Mouse (Mus musculus) cerebellum, adult 18-20 months (tissue): Measurements from ENCODE around the gene Wnt3a.

ENCODE experiments used
- DNase-seq, 2 experiments: peaks; one replicate each; pipeline ENCODE4 v3.0.0; 2021

Gene Wnt3a

DNA sequence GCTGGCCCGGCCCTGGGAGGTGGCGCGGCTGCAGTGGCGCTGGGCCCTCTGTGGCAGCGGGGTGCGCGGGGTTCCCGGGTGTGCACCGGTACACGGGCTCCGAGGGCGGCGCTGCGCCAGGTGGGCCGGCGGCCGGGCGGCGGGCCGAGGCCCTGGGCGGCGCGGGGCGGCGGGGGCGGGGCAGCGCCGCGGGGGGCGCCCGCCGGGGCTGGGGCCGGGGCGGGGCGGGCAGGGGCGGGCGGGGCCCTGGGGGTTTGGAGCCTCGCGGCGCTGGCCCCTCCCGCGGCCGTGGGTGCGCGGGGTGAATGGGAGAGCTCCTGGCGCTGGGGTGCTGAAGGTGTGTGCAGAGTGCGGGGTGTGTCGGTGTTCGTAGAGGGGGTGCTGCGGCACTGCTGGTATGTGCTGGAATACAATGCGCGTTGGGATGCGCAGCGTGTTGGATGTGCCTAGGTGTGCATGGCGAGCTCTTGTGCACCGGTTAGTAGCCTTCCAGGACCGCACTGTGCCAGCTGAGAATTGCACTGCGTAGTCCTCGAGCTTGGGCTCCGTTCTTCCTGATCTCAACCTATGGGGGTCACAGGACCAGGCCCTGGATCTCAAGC, at the start of gene Wnt3a:
TSS of gene Wnt3a (minus strand) at position 51 of the 602 bp plus-strand sequence.
- no peak for DNase-seq

GRCm38 (mm10) chr11:59338736-59339120, 48.2 kb upstream of the Wnt3a start:
- DNase-seq, result no peak

- peak in 1 of 2 experiments; percentile 14 for DNase-seq
Observed at GRCm38 (mm10) chr11:59337955-59338735, 47.6 kb upstream of the Wnt3a start.

DNA sequence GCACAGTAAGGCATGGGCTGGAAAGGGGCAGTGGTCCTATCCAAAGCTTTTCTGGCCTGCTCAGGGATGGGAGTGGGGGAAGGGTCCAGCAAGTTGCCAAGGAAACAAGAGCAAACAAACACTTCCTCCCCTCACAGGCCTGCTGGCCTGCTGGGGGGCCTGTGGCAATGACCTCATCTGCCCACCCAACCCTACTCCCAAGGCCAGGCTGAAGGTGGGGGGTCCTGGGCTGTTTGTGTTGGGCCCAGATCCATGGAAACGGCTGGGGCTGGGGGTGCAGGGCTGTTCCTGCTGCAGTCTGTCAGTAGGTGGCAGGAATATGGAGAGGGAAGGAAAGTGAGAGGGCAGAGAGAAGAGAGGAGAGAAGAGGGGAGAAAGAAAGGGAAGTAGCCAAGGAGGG, 45.8 kb upstream of the Wnt3a start:
- DNase-seq, result no peak

GRCm38 (mm10) chr11:59335942-59336341, 45.4 kb upstream of the Wnt3a start:
- DNase-seq, result no peak

GRCm38 (mm10) chr11:59335150-59335549, 44.6 kb upstream of the Wnt3a start:
- DNase-seq, result no peak

- no peak for DNase-seq
Observed at GRCm38 (mm10) chr11:59332938-59333337, 42.4 kb upstream of the Wnt3a start.

- no peak for DNase-seq
Observed at GRCm38 (mm10) chr11:59331167-59331869, 40.8 kb upstream of the Wnt3a start.

GRCm38 (mm10) chr11:59330560-59330959, 40.0 kb upstream of the Wnt3a start:
- DNase-seq, result peak; percentile 53 to 68

- DNase-seq, result no peak
Observed at GRCm38 (mm10) chr11:59329616-59330015, 39.1 kb upstream of the Wnt3a start.

DNA sequence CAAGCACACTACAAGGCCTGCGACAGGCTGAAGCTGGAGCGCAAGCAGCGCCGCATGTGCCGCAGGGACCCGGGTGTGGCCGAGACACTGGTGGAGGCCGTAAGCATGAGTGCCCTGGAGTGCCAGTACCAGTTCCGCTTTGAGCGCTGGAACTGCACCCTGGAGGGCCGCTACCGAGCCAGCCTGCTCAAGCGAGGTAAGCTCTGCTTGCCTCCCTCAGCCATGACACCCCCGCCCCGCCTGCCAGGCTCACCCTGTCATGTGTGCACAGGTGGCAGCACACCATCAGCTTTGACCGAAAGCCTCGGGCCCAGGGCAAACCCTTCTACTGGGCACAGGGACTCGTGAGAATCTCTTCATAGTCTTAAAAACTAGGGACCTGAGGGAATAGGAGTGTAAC, 37.1 kb upstream of the Wnt3a start:
- no peak for DNase-seq

DNA sequence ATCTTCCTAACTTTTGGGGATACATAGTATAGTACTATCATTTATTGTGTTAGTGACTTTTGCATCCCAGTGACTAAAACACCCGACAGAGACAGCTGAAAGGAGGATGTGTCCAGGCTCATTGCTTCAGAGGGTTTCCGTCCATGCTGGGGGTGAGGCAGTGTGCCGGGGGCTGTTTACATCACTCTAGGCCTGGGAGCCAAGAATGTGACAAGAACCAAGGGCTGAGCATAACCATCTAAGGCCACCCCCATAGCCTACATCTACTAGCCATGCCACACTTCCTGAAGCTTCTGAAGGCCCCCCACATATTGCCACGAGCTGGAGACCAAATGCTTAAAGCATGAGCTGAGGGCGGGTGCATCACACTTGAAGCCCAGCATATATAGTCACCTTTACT, 34.2 kb upstream of the Wnt3a start:
- DNase-seq, result no peak

DNA sequence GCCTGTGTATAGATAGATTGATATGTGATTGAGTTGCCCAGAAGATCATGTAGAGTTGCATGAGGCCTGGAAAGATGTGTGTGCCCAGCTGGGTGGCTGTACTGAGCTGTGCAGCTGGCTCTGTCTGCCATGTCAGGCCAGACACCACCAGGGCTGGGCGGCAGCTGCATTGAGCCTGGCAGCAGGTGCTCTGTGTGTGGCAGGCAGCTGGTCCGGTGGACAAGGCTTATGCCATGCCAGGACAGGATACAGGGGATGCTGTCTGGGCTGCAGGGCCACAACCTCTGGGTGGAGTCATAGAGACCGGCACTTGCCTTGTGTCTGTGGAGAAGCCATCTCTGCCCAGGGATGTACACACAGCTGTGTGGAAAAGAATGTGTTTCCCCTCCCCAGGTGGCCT, 32.4 kb upstream of the Wnt3a start:
- DNase-seq, result no peak

GRCm38 (mm10) chr11:59316517-59316916, 26.0 kb upstream of the Wnt3a start:
- DNase-seq, result no peak

GRCm38 (mm10) chr11:59313944-59314343, 23.4 kb upstream of the Wnt3a start:
- no peak for DNase-seq

DNA sequence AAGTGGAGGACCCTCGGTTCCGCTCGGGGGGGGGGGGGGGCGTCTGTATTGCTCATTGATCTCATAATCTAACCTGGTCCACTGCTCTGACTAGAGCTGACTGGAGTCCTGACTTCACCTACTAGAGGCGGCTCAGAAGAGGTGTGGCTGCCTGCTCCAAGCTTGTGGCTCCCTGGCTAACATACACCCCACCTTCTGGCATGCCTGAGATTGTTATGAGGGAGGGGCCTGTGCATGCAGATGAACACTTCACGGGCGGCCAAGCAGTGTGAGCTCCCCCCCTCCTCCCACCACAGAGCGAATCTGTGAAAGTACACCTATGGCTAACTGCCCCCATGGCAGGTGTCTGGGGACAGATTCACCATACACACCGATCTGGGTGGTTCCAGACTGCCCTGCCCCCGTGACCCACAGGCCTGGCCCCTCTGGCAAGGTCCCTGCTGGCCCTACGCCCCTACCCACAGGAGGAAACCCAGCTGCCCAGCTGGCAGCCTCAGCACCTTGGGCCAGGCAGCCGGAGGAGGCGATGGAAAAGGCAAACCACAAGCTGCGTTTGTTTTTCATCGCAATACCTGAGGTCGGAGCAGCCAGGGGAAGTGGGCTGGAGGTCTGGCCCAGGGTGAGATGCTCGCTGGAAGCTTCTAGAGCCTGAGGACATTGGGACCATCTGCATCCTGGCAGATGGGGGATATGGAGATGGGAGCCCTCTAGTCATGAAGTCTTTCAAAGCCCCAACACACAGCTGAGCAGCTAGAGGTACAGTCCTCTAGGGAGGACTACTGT, 22.7 kb upstream of the Wnt3a start:
- no peak for DNase-seq

DNA sequence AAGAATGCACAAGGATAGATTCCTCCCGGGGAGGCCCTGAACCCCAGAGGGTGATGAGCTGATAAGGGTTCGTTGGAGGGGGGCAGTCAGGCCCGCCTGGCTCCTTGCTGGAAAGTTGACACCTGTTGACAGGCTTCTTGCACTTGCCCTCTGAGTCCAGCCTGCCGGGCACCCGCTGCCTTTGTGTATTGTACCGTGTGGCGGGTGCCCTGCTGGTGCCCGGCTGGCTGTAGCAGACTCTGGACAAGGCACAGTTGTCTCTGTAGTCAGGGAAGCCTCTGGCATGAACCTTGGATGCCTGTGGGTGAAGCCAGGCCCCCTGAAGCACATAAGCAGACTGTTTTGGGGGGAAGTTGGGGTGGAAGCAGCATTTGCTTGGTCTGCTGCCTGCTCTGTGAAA, 21.9 kb upstream of the Wnt3a start:
- no peak for DNase-seq

- DNase-seq, result no peak
Observed at GRCm38 (mm10) chr11:59312060-59312459, 21.5 kb upstream of the Wnt3a start.

DNA sequence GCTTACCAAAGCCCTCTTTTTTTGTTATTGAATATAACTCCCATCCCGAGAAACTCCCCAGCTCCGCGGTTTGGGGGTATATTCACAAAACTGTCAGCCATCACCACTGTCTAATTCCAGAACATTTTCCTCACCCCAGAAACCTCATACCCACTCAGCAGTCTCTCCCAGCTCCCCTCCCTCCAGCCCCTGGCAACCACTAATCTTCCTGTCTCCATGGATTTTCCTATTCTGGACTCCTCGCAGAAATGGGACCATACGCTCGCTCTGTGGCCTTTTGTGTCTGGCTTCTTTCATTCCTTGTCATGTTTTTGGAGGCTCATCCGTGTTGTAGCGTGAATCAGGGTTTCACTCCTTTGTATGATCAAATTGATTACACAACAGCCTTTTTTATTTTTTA, 19.4 kb upstream of the Wnt3a start:
- no peak for DNase-seq

- no peak for DNase-seq
Observed at GRCm38 (mm10) chr11:59309106-59309805, 18.7 kb upstream of the Wnt3a start.

DNA sequence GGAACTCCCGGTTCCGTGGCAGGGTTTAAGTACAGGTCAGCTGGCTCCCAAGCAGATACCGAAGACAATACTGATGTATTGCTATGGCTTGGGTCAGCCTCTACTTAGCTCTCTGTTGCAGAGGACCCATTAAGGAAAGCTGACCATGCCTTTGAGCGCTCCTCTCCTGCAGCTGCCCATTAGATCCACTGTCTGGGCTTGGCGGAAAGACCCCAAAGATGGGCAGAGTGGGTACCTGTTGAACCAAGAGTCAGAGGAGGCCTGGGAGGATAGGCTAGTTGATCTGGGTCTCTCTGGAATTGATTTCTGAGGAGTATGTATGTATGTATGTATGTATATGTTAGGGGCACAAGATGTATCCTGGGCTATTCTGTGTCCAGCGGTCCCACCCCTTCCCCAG, 18.1 kb upstream of the Wnt3a start:
- DNase-seq, result no peak

DNA sequence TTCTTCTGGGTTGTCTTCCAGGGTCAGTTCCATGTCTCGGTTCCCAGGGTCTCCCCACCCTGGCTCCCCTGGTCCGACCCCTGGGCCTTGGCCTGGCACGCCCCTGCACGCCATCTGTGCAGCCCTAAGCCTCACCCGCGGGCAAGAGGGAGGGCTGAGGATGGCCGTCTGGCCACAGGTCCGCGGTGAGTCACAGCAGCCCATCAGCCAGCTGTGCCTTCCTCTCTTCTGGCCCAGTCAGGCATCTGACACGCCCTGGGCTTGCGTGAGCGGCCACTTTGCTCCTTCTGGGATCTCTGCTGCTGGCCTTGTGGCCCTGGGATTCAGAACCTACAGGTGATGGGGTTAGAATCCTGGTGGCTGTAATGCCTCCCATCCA, 17.6 kb upstream of the Wnt3a start:
- no peak for DNase-seq
